In genomic region chr11:5149249-5149648, GRCm38 (mm10) we compare ENCODE assay signal across 8 mouse cellular contexts. TPM values are rescaled to one million over a fixed set of nuclear protein-coding genes. Genes with fewer than 3 reads are reported as not detected.
A peak's percentile ranks its signal among the peaks of the same experiment; 100 is the strongest.
DNase-seq lines count a peak whose midpoint lies in the region; ATAC-seq lines count a peak whose summit lies in the region.

No protein-coding gene starts in this region.

- H3K27me3 ChIP-seq in neural tube, embryonic 11.5 days (ENCODE audit: control insufficient read depth, insufficient read depth, low read length): 0 out of 2 replicates have a peak, but pooled peaks cover 2% of the 10 kb centered on the region
- no peaks in the 10 kb centered on the region for H3K27me3 ChIP-seq in stomach, embryonic 14.5 days (ENCODE audit: control insufficient read depth, insufficient read depth, low read length)

- H3K27ac ChIP-seq in neural tube, embryonic 11.5 days (ENCODE audit: low read depth, low read length): 0 out of 2 replicates have a peak overlapping the region, but pooled peaks have one; percentile 27
- no peak overlapping the region for H3K27ac ChIP-seq in stomach, embryonic 14.5 days (ENCODE audit: low read length)

- H3K4me1 ChIP-seq in neural tube, embryonic 11.5 days (ENCODE audit: control insufficient read depth, insufficient read depth, low read length): peaks cover 20% of the 10 kb centered on the region
- peaks cover 15% of the 10 kb centered on the region; the same call in 1 of the 2 replicates for H3K4me1 ChIP-seq in stomach, embryonic 14.5 days (ENCODE audit: control insufficient read depth, insufficient read depth, low read length)

- no peaks in the 10 kb centered on the region for H3K9me3 ChIP-seq in neural tube, embryonic 11.5 days (ENCODE audit: control insufficient read depth, low read length)
- H3K9me3 ChIP-seq in stomach, embryonic 14.5 days (ENCODE audit: control insufficient read depth, low read depth, low read length): no peaks in the 10 kb centered on the region

- no peak overlapping the region for H3K4me2 ChIP-seq in neural tube, embryonic 11.5 days (ENCODE audit: low read depth)
- H3K4me2 ChIP-seq in stomach, embryonic 14.5 days (replicated peaks; ENCODE audit: low read depth, low read length): peak overlapping the region; percentile 14; the same call in 1 of the 2 replicates

- H3K4me3 ChIP-seq in neural tube, embryonic 11.5 days (ENCODE audit: low read depth, low read length): no peak overlapping the region
- H3K4me3 ChIP-seq in stomach, embryonic 14.5 days (ENCODE audit: low read depth, low read length): no peak overlapping the region

- no peaks in the 10 kb centered on the region for H3K36me3 ChIP-seq in neural tube, embryonic 11.5 days (ENCODE audit: control insufficient read depth, insufficient read depth, low read length)
- no peaks in the 10 kb centered on the region for H3K36me3 ChIP-seq in stomach, embryonic 14.5 days (ENCODE audit: control insufficient read depth, insufficient read depth, low read length)

- 37% methylated on average over 7 of the region's 7 CpGs for WGBS in neural tube, embryonic 11.5 days
- 36% methylated on average over 7 of the region's 7 CpGs for WGBS in stomach, embryonic 14.5 days

- ATAC-seq in neural tube, embryonic 11.5 days (ENCODE audit: insufficient read depth, low FRiP score, low TSS enrichment): no peak
- ATAC-seq in stomach, embryonic 14.5 days (ENCODE audit: insufficient number of reproducible peaks, insufficient read depth, low FRiP score, low read depth): peak; percentile 46; the same call in 1 of the 2 replicates

- peak; percentile 17 to 52 for DNase-seq in adrenal gland, postnatal 36 days
- DNase-seq in adrenal gland, postnatal 10 days: no peak
- DNase-seq in neural tube, embryonic 11.5 days (ENCODE audit: low spot score): no peak
- DNase-seq in neural tube, embryonic 10.5 days (ENCODE audit: extremely low spot score, low spot score): no peak
- peak; percentile 87 to 89 for DNase-seq in kidney, postnatal 36 days
- DNase-seq in cerebellum, adult 11 months: no peak
- no peak for DNase-seq in cerebellum, postnatal 4 days (ENCODE audit: low spot score in 2 of 2)

- H3K9ac ChIP-seq in neural tube, embryonic 11.5 days (ENCODE audit: low read length): peak overlapping the region; percentile 26
- no peak overlapping the region for H3K9ac ChIP-seq in stomach, embryonic 14.5 days (replicated peaks; ENCODE audit: low read depth, low read length)

RNA-seq across cellular contexts. Expression of gene Emid1, which starts 2.8 kb away (rescaled TPM):
- 1 to 10 TPM; 7.8 to 9.0 TPM for total RNA-seq in adrenal gland, postnatal 36 days (2021)
- 1 to 10 TPM; 8.7 to 9.4 TPM for total RNA-seq in adrenal gland, postnatal 10 days (2021)
- 33.9 and 37.7 TPM in 2 replicates for polyA plus RNA-seq in neural tube, embryonic 11.5 days (2014; fragmentation: Nextera tagmentation; extraction: Ambion mirVana)
- polyA plus RNA-seq in stomach, embryonic 14.5 days (2014; fragmentation: Nextera tagmentation; extraction: Ambion mirVana): 45.9 and 56.9 TPM in 2 replicates

RNA-seq across cellular contexts. Expression of gene Ewsr1, which starts 50.2 kb away (rescaled TPM):
- total RNA-seq in adrenal gland, postnatal 36 days (2021): 100 to 1,000 TPM; 219 to 230 TPM
- 100 to 1,000 TPM; 218 to 322 TPM for total RNA-seq in adrenal gland, postnatal 10 days (2021)
- 449 and 456 TPM in 2 replicates for polyA plus RNA-seq in neural tube, embryonic 11.5 days (2014; fragmentation: Nextera tagmentation; extraction: Ambion mirVana)
- polyA plus RNA-seq in stomach, embryonic 14.5 days (2014; fragmentation: Nextera tagmentation; extraction: Ambion mirVana): 467 and 495 TPM in 2 replicates

RNA-seq across cellular contexts. Expression of gene Rhbdd3, which starts 50.5 kb away (rescaled TPM):
- 10 to 100 TPM; 17.3 to 27.7 TPM for total RNA-seq in adrenal gland, postnatal 36 days (2021)
- total RNA-seq in adrenal gland, postnatal 10 days (2021): 10 to 100 TPM; 18.5 to 24.5 TPM
- 21.4 and 23.8 TPM in 2 replicates for polyA plus RNA-seq in neural tube, embryonic 11.5 days (2014; fragmentation: Nextera tagmentation; extraction: Ambion mirVana)
- polyA plus RNA-seq in stomach, embryonic 14.5 days (2014; fragmentation: Nextera tagmentation; extraction: Ambion mirVana): 29.7 and 31.2 TPM in 2 replicates

Comparison
In these comparisons a context has a peak if more than half of its experiments do, and no peak if none do; other contexts are left out.
1. DNase-seq: peak in adrenal gland, postnatal 36 days (2 of 2) and kidney, postnatal 36 days (2 of 2); none in adrenal gland, postnatal 10 days (single experiment), neural tube, embryonic 11.5 days (single experiment), neural tube, embryonic 10.5 days (single experiment), cerebellum, adult 11 months (single experiment) and cerebellum, postnatal 4 days (0 of 2).